Mouse (Mus musculus) hindbrain, embryonic 12.5 days (tissue): ENCODE measurements at regions not wholly inside any gene's neighbourhood (a gene's known extent, or its start where the extent isn't known, plus 50 kb on each side); places are given as distances from the start of the nearest gene placed in this dataset.
A peak's percentile ranks its signal among the peaks of the same experiment; 100 is the strongest.

Source experiments
- ATAC-seq: fragments of 200-750 bp; cut with Nextera tagmentation; 2 replicates; pipeline ENCODE4 v1.8.0; 2017; ENCODE audit warnings: moderate TSS enrichment; ENCODE audit not compliant: low FRiP score
- H3K27ac ChIP-seq: fragments of 300-500 bp; sonication (generic); 2 replicates; pipeline ENCODE4 v1.5.1; 2016; ENCODE audit warnings: mild to moderate bottlenecking
- H3K27me3 ChIP-seq: fragments of 300-500 bp; sonication (generic); 2 replicates; pipeline ENCODE4 v1.6.1; 2016; ENCODE audit warnings: mild to moderate bottlenecking
- H3K36me3 ChIP-seq: fragments of 300-500 bp; sonication (generic); 2 replicates; pipeline ENCODE4 v1.6.1; 2016; ENCODE audit warnings: mild to moderate bottlenecking
- H3K4me1 ChIP-seq: fragments of 300-500 bp; sonication (generic); 2 replicates; pipeline ENCODE4 v1.6.1; 2016
- H3K4me2 ChIP-seq: fragments of 300-500 bp; sonication (generic); replicated peaks from 2 replicates; pipeline ENCODE4 v1.6.1; 2016; ENCODE audit warnings: mild to moderate bottlenecking
- H3K4me3 ChIP-seq: fragments of 300-500 bp; sonication (generic); 2 replicates; pipeline ENCODE4 v1.5.1; 2016; ENCODE audit warnings: mild to moderate bottlenecking
- H3K9ac ChIP-seq: fragments of 300-500 bp; sonication (generic); 2 replicates; pipeline ENCODE4 v1.6.1; 2016; ENCODE audit warnings: mild to moderate bottlenecking, moderate library complexity
- H3K9me3 ChIP-seq: fragments of 300-500 bp; sonication (generic); replicated peaks from 2 replicates; pipeline ENCODE4 v1.6.1; 2016; ENCODE audit warnings: mild to moderate bottlenecking
- WGBS: fragments of 180-500 bp; shearing (Covaris S2); methylation state at CpG from one replicate; pipeline ENCODE4 v1.1.7; 2016; 5-methylcytosine and 5-hydroxymethylcytosine counted together

- no peak overlapping the region for H3K27ac ChIP-seq
Measured at GRCm38 (mm10) chr9:41457003-41457402, 295.5 kb upstream of the Ubash3b start.

GRCm38 (mm10) chr9:41451738-41452137 is 290.2 kb upstream of the Ubash3b start:
- Histone ChIP-seq H3K9me3 (no peaks in the 10 kb centered on the region), H3K4me3 (no peak overlapping the region), H3K27me3 (no peaks in the 10 kb centered on the region), H3K4me1 (peaks cover 33% of the 10 kb centered on the region), H3K27ac (peak overlapping the region; percentile 50), H3K36me3 (no peaks in the 10 kb centered on the region), H3K4me2 (no peak overlapping the region), H3K9ac (no peak overlapping the region)
- 59% methylated on average over 3 of the region's 3 CpGs for WGBS
- no peak for ATAC-seq

More at GRCm38 (mm10) chr9:41457003-41457402, 295.5 kb upstream of the Ubash3b start:
- Histone ChIP-seq H3K4me3 (no peak overlapping the region), H3K4me1 (peaks cover 13% of the 10 kb centered on the region), H3K9ac (no peak overlapping the region), H3K4me2 (no peak overlapping the region), H3K36me3 (no peaks in the 10 kb centered on the region), H3K9me3 (no peaks in the 10 kb centered on the region), H3K27me3 (no peaks in the 10 kb centered on the region)
- no peak for ATAC-seq
- 55% methylated on average over 3 of the region's 3 CpGs for WGBS

- H3K36me3 ChIP-seq = no peaks in the 10 kb centered on the region
- no peak overlapping the region for H3K4me3 ChIP-seq
- H3K4me2 ChIP-seq = no peak overlapping the region
- H3K27ac ChIP-seq = no peak overlapping the region; the same call in 1 of the 2 replicates
- H3K9ac ChIP-seq = no peak overlapping the region
- no peaks in the 10 kb centered on the region for H3K9me3 ChIP-seq
- ATAC-seq = no peak
- WGBS = 54% methylated on average over 4 of the region's 4 CpGs
- no peaks in the 10 kb centered on the region for H3K27me3 ChIP-seq
- peaks cover 41% of the 10 kb centered on the region for H3K4me1 ChIP-seq
Measured at GRCm38 (mm10) chr9:41449233-41449632, 287.7 kb upstream of the Ubash3b start.

GRCm38 (mm10) chr9:41447902-41448301 is 286.4 kb upstream of the Ubash3b start:
- WGBS = 87% methylated on average over 8 of the region's 8 CpGs
- Histone ChIP-seq H3K36me3 (0 out of 2 replicates have a peak, but pooled peaks cover 4% of the 10 kb centered on the region), H3K9me3 (no peaks in the 10 kb centered on the region), H3K4me3 (no peak overlapping the region), H3K9ac (no peak overlapping the region), H3K27ac (peak overlapping the region; percentile 92), H3K27me3 (no peaks in the 10 kb centered on the region), H3K4me2 (no peak overlapping the region), H3K4me1 (peaks cover 41% of the 10 kb centered on the region)
- ATAC-seq = no peak

- Histone ChIP-seq H3K4me2 (peak overlapping the region; percentile 19; the same call in 1 of the 2 replicates), H3K4me3 (no peak overlapping the region), H3K27me3 (no peaks in the 10 kb centered on the region), H3K9ac (peak overlapping the region; percentile 9; the same call in 1 of the 2 replicates), H3K4me1 (peaks cover 41% of the 10 kb centered on the region), H3K27ac (peak overlapping the region; percentile 92), H3K36me3 (peaks cover 10% of the 10 kb centered on the region; the same call in 1 of the 2 replicates), H3K9me3 (no peaks in the 10 kb centered on the region)
- ATAC-seq = peak; percentile 41; the same call in 1 of the 2 replicates
- 26% methylated on average over 12 of the region's 12 CpGs for WGBS
Measured at GRCm38 (mm10) chr9:41447211-41447875, 285.8 kb upstream of the Ubash3b start.

- H3K4me1 ChIP-seq = peaks cover 36% of the 10 kb centered on the region
- H3K9ac ChIP-seq = no peak overlapping the region
- peaks cover 17% of the 10 kb centered on the region; the same call in 1 of the 2 replicates for H3K36me3 ChIP-seq
- no peaks in the 10 kb centered on the region for H3K27me3 ChIP-seq
- ATAC-seq = peak; percentile 76
- 59% methylated on average over 9 of the region's 9 CpGs for WGBS
- H3K9me3 ChIP-seq = no peaks in the 10 kb centered on the region
- H3K4me3 ChIP-seq = no peak overlapping the region
- no peak overlapping the region for H3K4me2 ChIP-seq
- peak overlapping the region; percentile 92 for H3K27ac ChIP-seq
Measured at GRCm38 (mm10) chr9:41446431-41447203, 285.1 kb upstream of the Ubash3b start.

- ATAC-seq = no peak
- WGBS = 100% methylated on average over 3 of the region's 3 CpGs
Measured at GRCm38 (mm10) chr9:41442418-41442817, 280.9 kb upstream of the Ubash3b start.

GRCm38 (mm10) chr9:41439979-41440378 is 278.5 kb upstream of the Ubash3b start:
- WGBS = 94% methylated on average over 4 of the region's 4 CpGs
- Histone ChIP-seq H3K9me3 (peaks cover 26% of the 10 kb centered on the region), H3K27me3 (no peaks in the 10 kb centered on the region)

More at GRCm38 (mm10) chr9:41442418-41442817, 280.9 kb upstream of the Ubash3b start:
- Histone ChIP-seq H3K9me3 (peaks cover 21% of the 10 kb centered on the region), H3K27ac (no peak overlapping the region), H3K27me3 (no peaks in the 10 kb centered on the region), H3K36me3 (peaks cover 46% of the 10 kb centered on the region), H3K4me2 (no peak overlapping the region), H3K4me3 (no peak overlapping the region), H3K4me1 (peaks cover 13% of the 10 kb centered on the region), H3K9ac (no peak overlapping the region)

GRCm38 (mm10) chr9:41438141-41438540 is 276.6 kb upstream of the Ubash3b start:
- Histone ChIP-seq H3K36me3 (peaks cover 63% of the 10 kb centered on the region), H3K27me3 (no peaks in the 10 kb centered on the region), H3K9me3 (peaks cover 26% of the 10 kb centered on the region), H3K4me1 (no peaks in the 10 kb centered on the region), H3K4me2 (no peak overlapping the region), H3K27ac (no peak overlapping the region), H3K9ac (no peak overlapping the region), H3K4me3 (no peak overlapping the region)
- 93% methylated on average over 2 of the region's 2 CpGs for WGBS
- no peak for ATAC-seq

More at GRCm38 (mm10) chr9:41439979-41440378, 278.5 kb upstream of the Ubash3b start:
- Histone ChIP-seq H3K27ac (no peak overlapping the region), H3K36me3 (peaks cover 61% of the 10 kb centered on the region), H3K9ac (no peak overlapping the region), H3K4me2 (no peak overlapping the region), H3K4me3 (no peak overlapping the region), H3K4me1 (no peaks in the 10 kb centered on the region)
- ATAC-seq = no peak

- H3K9ac ChIP-seq = no peak overlapping the region
- WGBS = 48% methylated on average over 16 of the region's 16 CpGs
- peak overlapping the region; percentile 44; the same call in 1 of the 2 replicates for H3K27ac ChIP-seq
- ATAC-seq = no peak
- H3K27me3 ChIP-seq = no peaks in the 10 kb centered on the region
- no peaks in the 10 kb centered on the region for H3K9me3 ChIP-seq
- H3K4me3 ChIP-seq = no peak overlapping the region
- H3K4me1 ChIP-seq = peaks cover 23% of the 10 kb centered on the region
- H3K36me3 ChIP-seq = peaks cover 22% of the 10 kb centered on the region
- H3K4me2 ChIP-seq = no peak overlapping the region
Measured at GRCm38 (mm10) chr9:41430391-41431343, 269.2 kb upstream of the Ubash3b start.

GRCm38 (mm10) chr9:41429711-41430390 is 268.4 kb upstream of the Ubash3b start:
- Histone ChIP-seq H3K36me3 (peaks cover 21% of the 10 kb centered on the region), H3K4me3 (no peak overlapping the region), H3K27ac (peak overlapping the region; percentile 44; the same call in 1 of the 2 replicates), H3K9ac (no peak overlapping the region), H3K4me1 (peaks cover 23% of the 10 kb centered on the region), H3K9me3 (no peaks in the 10 kb centered on the region), H3K4me2 (no peak overlapping the region), H3K27me3 (no peaks in the 10 kb centered on the region)
- ATAC-seq = peak; percentile 71
- WGBS = 39% methylated on average over 10 of the region's 10 CpGs
